Mouse (Mus musculus): ENCODE measurements around the gene Pigp.
"Not testable (repeated sequence)": the region's sequence is repeated elsewhere in the genome, so short reads cannot be mapped to it uniquely, and the experiment has no call there.

The Pigp gene

GRCm38 (mm10) chr16:94358091-94358490, 13.6 kb downstream of the Pigp start:
- DNase-seq (ENCODE audit: low read depth, low spot score) = no peak

- no peak for DNase-seq (ENCODE audit: low read depth, low spot score)
These were observed 14.7 kb downstream of the Pigp start for GRCm38 (mm10) chr16:94356776-94357494.

DNA sequence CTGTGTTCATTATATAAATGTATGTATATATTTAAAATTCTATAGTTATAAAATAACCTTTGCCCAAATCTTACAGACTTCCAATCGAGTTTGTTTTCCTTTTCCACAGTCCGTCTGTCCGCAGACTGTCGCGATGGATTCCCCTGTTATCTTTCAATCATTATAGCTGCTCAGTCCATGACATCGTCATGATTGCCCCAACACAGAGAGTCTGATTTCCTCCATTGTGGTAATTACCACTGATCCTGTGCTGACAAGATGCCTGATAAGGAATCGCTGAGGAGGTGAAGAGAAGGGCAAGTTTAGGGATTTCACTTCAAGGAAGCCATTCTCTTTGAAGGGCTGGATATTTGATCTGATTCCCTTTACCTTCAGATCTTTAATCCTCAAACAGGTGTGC, 15.6 kb downstream of the Pigp start:
- DNase-seq (ENCODE audit: low read depth, low spot score) = no peak

- no peak for DNase-seq (ENCODE audit: low read depth, low spot score)
These were observed 17.2 kb downstream of the Pigp start for GRCm38 (mm10) chr16:94354450-94354849.

- no peak for DNase-seq (ENCODE audit: low read depth, low spot score)
These were observed 21.4 kb downstream of the Pigp start for GRCm38 (mm10) chr16:94350287-94350677.

- no peak for DNase-seq (ENCODE audit: low read depth, low spot score)
These were observed 21.9 kb downstream of the Pigp start for GRCm38 (mm10) chr16:94349588-94350286.

DNA sequence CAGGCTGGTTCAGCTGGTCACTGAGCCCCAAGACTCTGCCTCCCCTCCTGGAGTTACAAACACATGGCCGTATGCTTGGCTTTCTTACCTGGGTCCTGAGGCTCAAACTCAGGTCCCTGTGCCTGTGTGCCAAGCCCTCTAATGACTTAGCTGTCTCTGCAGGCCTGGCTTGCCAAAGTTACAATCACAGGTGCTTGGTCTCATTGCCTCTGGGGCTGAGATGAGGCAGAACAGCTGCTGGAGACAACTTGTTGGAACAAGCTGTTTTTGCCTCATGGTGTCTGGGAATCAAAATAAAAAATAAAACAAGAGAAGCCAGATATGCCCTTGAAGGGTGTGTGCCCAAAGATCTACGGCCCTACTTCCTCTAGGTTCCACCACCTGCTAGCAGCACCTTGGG, 22.9 kb downstream of the Pigp start:
- no peak for DNase-seq (ENCODE audit: low read depth, low spot score)

- no peak for DNase-seq (ENCODE audit: low read depth, low spot score)
These were observed 24.4 kb downstream of the Pigp start for GRCm38 (mm10) chr16:94347080-94347731.

DNA sequence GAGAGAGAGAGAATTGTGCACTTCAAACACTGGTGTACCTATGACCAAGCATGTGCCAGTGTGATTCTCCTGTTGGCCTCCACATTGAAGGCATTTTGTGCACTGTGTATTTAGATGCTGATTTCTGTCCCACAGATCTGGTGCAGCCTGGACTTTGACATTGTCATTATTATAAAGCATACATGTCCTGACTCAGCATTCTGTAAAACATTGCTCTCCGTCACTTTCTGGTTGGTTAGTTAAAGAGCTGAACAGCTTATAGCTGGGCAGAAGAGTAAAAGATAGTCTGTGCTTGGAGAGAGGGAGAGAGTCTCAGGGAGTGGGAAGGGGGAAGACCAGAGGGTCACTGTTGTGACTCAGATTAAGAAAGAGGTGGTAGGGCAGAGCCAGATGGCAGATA, 25.9 kb downstream of the Pigp start:
- DNase-seq (ENCODE audit: low read depth, low spot score) = no peak

DNA sequence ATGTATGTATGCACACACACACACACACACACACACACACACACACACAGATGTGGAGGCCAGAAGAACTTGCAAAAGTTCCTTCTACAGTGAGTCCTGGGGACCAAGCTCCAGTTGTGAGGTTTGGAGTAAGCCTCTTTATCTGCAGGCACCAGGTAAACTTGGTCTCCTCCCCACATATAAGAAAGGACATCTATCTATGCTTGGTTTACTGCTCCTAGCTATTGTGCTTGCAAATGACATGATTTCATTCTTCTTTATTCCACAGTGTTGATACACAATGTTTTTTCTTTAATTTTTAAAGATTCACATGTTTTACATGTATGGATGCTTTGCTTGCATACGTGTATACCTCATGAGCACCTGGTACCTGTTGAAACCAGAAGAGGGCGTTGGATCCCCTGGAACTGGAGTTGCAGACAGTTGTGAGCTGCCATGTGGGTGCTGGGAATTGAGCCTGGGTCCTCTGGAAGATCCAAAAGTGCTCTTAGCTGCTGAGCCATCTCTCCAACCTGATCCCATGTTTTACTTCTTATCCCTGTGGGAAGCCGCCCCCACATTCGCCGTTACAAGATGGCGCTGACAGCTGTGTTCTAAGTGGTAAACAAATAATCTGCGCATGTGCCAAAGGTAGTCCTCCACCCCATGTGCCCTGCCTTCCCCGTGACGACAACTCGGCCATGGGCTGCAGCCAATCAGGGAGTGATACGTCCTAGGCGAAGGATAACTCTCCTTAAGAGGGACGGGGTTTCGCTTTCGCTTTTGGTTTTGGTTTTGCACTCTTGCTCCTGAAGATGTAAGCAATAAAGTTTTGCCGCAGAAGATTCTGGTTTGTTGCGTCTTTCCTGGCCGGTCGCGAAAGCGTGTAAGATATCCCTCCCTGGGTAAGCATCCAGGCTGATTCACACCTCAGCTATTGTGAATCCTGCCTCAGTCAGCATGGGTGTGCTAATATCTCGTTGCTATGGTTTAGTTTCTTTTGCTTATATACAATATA, 32.2 kb downstream of the Pigp start:
- not testable (repeated sequence) for DNase-seq (ENCODE audit: low read depth, low spot score)

DNA sequence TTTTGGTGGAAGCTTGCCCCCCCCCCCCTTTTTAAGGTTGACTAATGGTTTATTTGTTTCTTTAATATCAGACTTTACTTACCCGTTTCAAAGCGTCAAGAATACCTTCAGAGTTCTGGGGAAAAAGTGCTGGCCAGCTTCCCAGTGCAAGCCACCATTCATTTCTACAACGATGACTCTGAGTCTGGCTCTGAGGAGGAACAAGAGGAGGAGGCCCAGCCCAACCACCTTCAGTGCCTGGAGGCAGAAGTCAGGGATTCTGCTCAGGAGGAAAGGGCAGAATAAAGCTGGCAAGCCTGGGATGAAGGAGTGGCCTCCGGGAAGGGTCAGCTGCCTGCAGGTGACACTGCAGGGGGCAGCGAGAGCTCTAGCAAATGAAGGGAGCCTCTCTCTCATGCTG, 36.0 kb downstream of the Pigp start:
- no peak for DNase-seq (ENCODE audit: low read depth, low spot score)

GRCm38 (mm10) chr16:94331886-94332252, 39.8 kb downstream of the Pigp start:
- no peak for DNase-seq (ENCODE audit: low read depth, low spot score)

- DNase-seq (ENCODE audit: low read depth, low spot score) = no peak
These were observed 40.3 kb downstream of the Pigp start for GRCm38 (mm10) chr16:94331233-94331885.

- DNase-seq (ENCODE audit: low read depth, low spot score) = no peak
These were observed 41.2 kb downstream of the Pigp start for GRCm38 (mm10) chr16:94330429-94330828.

DNA sequence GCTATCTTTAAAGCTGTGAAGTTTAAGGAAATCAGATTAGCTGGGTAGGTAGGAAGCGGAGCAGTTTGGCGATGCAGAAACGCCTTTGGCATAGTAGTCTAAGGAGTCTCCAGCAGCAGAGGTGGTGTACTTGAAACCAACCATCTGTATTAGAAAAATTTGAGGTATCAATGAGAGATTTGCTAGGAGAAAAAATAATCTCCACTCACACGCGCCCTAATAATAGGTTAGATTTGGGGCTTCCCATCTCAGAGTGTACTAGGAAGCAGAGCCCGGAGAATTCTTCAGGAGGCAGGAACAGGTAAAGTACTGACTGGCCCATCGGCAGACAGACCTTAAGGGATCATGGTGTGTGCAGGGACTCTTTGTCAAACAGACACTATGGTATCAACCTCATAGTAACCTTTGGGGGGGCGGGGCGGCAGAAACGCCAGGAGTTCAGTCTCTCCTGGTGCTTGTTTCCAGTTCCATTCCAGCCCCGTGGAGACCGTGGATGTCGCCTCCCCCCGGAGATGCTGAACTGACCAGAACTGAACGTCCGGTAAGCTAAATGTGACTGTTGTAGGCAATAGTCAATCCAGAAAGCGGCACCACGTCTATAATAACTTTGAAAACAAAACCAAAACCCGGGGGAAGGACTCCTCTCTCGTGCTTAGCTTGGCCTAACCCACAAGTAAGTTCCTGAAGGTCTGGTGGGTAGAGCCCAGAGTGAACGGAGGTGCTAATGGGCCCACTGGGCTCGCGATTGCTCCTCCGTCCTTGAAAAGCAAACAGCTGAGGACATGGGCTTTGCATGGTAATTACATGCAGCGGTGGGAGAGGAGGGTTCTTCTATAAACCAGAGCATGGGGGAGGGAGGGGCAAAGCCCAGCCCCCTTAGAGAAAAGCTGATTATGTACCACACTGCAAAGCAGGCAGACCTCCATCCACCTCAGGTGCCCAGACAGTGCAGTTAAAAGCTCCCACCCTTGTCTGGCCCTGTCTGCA, 42.5 kb downstream of the Pigp start:
- no peak for DNase-seq (ENCODE audit: low read depth, low spot score)

DNA sequence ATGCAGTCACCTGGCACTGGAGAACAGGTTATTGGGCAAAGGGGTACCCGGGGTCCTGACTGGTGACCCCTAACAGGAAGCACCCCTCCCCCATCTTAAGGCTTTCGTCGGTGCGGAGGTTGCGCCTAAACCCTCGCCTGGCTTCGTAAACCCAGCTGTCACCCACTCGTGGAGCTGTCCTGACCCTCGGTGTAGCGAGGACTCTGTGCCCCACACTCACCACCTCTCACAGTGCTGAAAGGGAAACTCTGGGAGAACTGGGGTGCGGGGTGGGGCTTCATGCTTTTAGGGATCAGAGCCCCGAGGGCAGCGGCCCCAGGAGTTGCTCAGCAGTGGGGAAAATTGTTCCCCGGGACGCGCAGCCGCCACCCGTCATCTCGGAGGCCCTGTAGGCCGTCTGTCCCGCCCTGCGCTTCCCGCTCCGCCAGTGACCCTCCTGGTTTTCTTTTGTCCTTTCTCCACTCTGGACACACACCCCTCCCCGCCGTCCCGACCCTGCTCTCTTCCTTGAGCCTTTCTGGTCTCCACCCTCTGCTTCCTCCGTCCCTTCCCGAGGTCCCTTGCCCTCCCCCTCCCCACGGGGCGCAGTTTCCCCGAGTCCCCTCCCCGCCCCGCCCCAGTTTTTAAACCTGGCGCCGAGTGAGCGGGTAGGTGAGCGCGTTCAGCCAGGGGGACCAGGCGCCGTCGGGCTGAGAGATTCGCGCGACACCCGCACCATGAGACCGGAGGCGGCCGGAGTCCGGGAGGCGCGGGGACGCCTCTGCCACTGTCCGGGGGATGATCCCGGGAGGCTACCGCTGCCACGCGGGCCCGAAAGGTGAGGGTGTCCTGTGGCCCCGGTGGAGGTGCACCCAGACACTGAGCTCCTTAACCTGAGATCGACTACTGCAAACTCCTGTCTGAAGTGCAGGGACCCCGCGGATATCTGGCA, 43.6 kb downstream of the Pigp start, which contains the start of gene Ripply3:
TSS of gene Ripply3 (plus strand) at position 640 of the 931 bp plus-strand sequence.
- no peak for DNase-seq (ENCODE audit: low read depth, low spot score)

DNA sequence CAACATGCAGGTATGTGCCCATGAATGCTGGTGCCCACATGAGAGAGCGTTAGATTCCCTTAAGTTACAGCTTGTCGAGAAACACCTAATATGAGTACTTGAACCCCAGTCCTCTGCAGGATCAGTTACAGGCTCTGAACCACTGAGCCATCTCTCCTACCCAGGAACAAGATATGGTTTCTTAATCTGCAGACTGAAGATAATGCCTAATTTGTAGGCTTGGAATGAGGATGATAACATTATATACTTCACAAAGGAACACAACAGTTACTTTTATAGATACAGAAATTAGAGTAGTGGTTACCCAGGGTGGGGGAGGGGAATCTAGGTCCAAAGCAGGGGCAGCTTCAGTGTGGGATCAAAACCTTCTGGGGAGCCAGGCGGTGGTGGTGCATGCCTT, 45.6 kb downstream of the Pigp start:
- no peak for DNase-seq (ENCODE audit: low read depth, low spot score)

- DNase-seq (ENCODE audit: low read depth, low spot score) = no peak
These were observed 48.0 kb downstream of the Pigp start for GRCm38 (mm10) chr16:94323681-94324080.

GRCm38 (mm10) chr16:94320223-94320622, 51.4 kb downstream of the Pigp start:
- DNase-seq (ENCODE audit: low read depth, low spot score) = no peak
